Mouse (Mus musculus): ENCODE results near the gene Ndufc1.

- TF ChIP-seq CTCF (IDR thresholded peaks at IDR 0.05; ENCODE audit: low read depth), result no peak
- no peak for TF ChIP-seq EP300 (IDR thresholded peaks at IDR 0.05; ENCODE audit: low read depth)
Measured at GRCm38 (mm10) chr3:51387134-51387451, 21.7 kb downstream of the Ndufc1 start.
